Mouse (Mus musculus): Measurements from ENCODE around the gene Rps6ka1. TPM values are rescaled to one million over a fixed set of nuclear protein-coding genes. Genes with fewer than 3 reads are reported as not detected.
"Not testable (repeated sequence)": the region's sequence is repeated elsewhere in the genome, so short reads cannot be mapped to it uniquely, and the experiment has no call there.

Gene Rps6ka1
- 18.7 and 19.7 TPM in 2 replicates for polyA plus RNA-seq (2015; fragmentation: Nextera tagmentation; extraction: Ambion mirVana)

GRCm38 (mm10) chr4:133887672-133888453, at the start of gene Rps6ka1:
Rps6ka1 (minus strand) TSS chr4:133887797.
- peaks cover 6% of the 10 kb centered on the region for H3K4me1 ChIP-seq (ENCODE audit: control insufficient read depth, insufficient read depth, low read length)
- no peaks in the 10 kb centered on the region for H3K27me3 ChIP-seq (ENCODE audit: control insufficient read depth, insufficient read depth, low read length)
- peak within 1 kb of the TSS; percentile 71 for H3K27ac ChIP-seq (ENCODE audit: low read length)
- peak within 1 kb of the TSS; percentile 96 for H3K4me2 ChIP-seq (ENCODE audit: low read depth, low read length)
- no peaks in the 10 kb centered on the region for H3K9me3 ChIP-seq (replicated peaks; ENCODE audit: control insufficient read depth, low read length)
- H3K4me3 ChIP-seq (ENCODE audit: low read length), result peak within 1 kb of the TSS; percentile 89
- peak within 1 kb of the TSS; percentile 88 for H3K9ac ChIP-seq (ENCODE audit: low read length)
- peak; percentile 79 for ATAC-seq (replicated peaks; ENCODE audit: extremely low read depth, insufficient read depth, low FRiP score)
- H3K36me3 ChIP-seq (ENCODE audit: control insufficient read depth, insufficient read depth), result no peaks in the 10 kb centered on the region
- WGBS, result under 1% methylated on average over 61 of the region's 61 CpGs

GRCm38 (mm10) chr4:133931785-133932184, 44.2 kb upstream of the Rps6ka1 start:
- no peaks in the 10 kb centered on the region for H3K27me3 ChIP-seq (ENCODE audit: control insufficient read depth, insufficient read depth, low read length)
- H3K4me1 ChIP-seq (ENCODE audit: control insufficient read depth, insufficient read depth, low read length), result peaks cover 2% of the 10 kb centered on the region
- no peaks in the 10 kb centered on the region for H3K36me3 ChIP-seq (ENCODE audit: control insufficient read depth, insufficient read depth)
- 70% methylated on average over 3 of the region's 3 CpGs for WGBS
- no peak overlapping the region for H3K9ac ChIP-seq (ENCODE audit: low read length)
- no peak overlapping the region for H3K4me3 ChIP-seq (ENCODE audit: low read length)
- H3K4me2 ChIP-seq (ENCODE audit: low read depth, low read length), result no peak overlapping the region
- no peak for ATAC-seq (replicated peaks; ENCODE audit: extremely low read depth, insufficient read depth, low FRiP score)
- H3K9me3 ChIP-seq (replicated peaks; ENCODE audit: control insufficient read depth, low read length), result no peaks in the 10 kb centered on the region
- no peak overlapping the region for H3K27ac ChIP-seq (ENCODE audit: low read length)

GRCm38 (mm10) chr4:133931349-133931748, 43.8 kb upstream of the Rps6ka1 start:
- 19% methylated on average over 10 of the region's 10 CpGs for whole genome bisulfite sequencing
- ATAC-seq (replicated peaks; ENCODE audit: extremely low read depth, insufficient read depth, low FRiP score), result no peak; the same call in 1 of the 2 replicates
- H3K9me3 ChIP-seq (replicated peaks; ENCODE audit: control insufficient read depth, low read length), result no peaks in the 10 kb centered on the region
- H3K9ac ChIP-seq (ENCODE audit: low read length), result no peak overlapping the region
- H3K4me2 ChIP-seq (ENCODE audit: low read depth, low read length), result no peak overlapping the region
- no peak overlapping the region for H3K4me3 ChIP-seq (ENCODE audit: low read length)
- H3K27ac ChIP-seq (ENCODE audit: low read length), result no peak overlapping the region
- no peaks in the 10 kb centered on the region for H3K27me3 ChIP-seq (ENCODE audit: control insufficient read depth, insufficient read depth, low read length)
- H3K36me3 ChIP-seq (ENCODE audit: control insufficient read depth, insufficient read depth), result no peaks in the 10 kb centered on the region
- H3K4me1 ChIP-seq (ENCODE audit: control insufficient read depth, insufficient read depth, low read length), result peaks cover 2% of the 10 kb centered on the region

- H3K9me3 ChIP-seq (replicated peaks; ENCODE audit: control insufficient read depth, low read length), result no peaks in the 10 kb centered on the region
- peak overlapping the region; percentile 11; the same call in 1 of the 2 replicates for H3K4me3 ChIP-seq (ENCODE audit: low read length)
- peak overlapping the region; percentile 40; the same call in 1 of the 2 replicates for H3K9ac ChIP-seq (ENCODE audit: low read length)
- H3K27ac ChIP-seq (ENCODE audit: low read length), result peak overlapping the region; percentile 77
- 0 out of 2 replicates have a peak, but pooled peaks have one; percentile 15 for ATAC-seq (replicated peaks; ENCODE audit: extremely low read depth, insufficient read depth, low FRiP score)
- H3K4me1 ChIP-seq (ENCODE audit: control insufficient read depth, insufficient read depth, low read length), result peaks cover 2% of the 10 kb centered on the region
- H3K4me2 ChIP-seq (ENCODE audit: low read depth, low read length), result peak overlapping the region; percentile 42
- H3K36me3 ChIP-seq (ENCODE audit: control insufficient read depth, insufficient read depth), result no peaks in the 10 kb centered on the region
- 27% methylated on average over 7 of the region's 7 CpGs for WGBS
- no peaks in the 10 kb centered on the region for H3K27me3 ChIP-seq (ENCODE audit: control insufficient read depth, insufficient read depth, low read length)
Measured at GRCm38 (mm10) chr4:133929278-133929670, 41.7 kb upstream of the Rps6ka1 start.

- Histone ChIP-seq H3K36me3 (ENCODE audit: control insufficient read depth, insufficient read depth) (no peaks in the 10 kb centered on the region), H3K4me3 (ENCODE audit: low read length) (peak overlapping the region; percentile 11; the same call in 1 of the 2 replicates), H3K4me1 (ENCODE audit: control insufficient read depth, insufficient read depth, low read length) (peaks cover 2% of the 10 kb centered on the region), H3K9ac (ENCODE audit: low read length) (peak overlapping the region; percentile 40; the same call in 1 of the 2 replicates), H3K4me2 (ENCODE audit: low read depth, low read length) (peak overlapping the region; percentile 42), H3K27me3 (ENCODE audit: control insufficient read depth, insufficient read depth, low read length) (no peaks in the 10 kb centered on the region), H3K9me3 (replicated peaks; ENCODE audit: control insufficient read depth, low read length) (no peaks in the 10 kb centered on the region), H3K27ac (ENCODE audit: low read length) (peak overlapping the region; percentile 77)
- 0 out of 2 replicates have a peak, but pooled peaks have one; percentile 52 for ATAC-seq (replicated peaks; ENCODE audit: extremely low read depth, insufficient read depth, low FRiP score)
- WGBS, result 40% methylated on average over 15 of the region's 15 CpGs
Measured at GRCm38 (mm10) chr4:133928576-133929277, 41.1 kb upstream of the Rps6ka1 start.

- no peaks in the 10 kb centered on the region for H3K9me3 ChIP-seq (replicated peaks; ENCODE audit: control insufficient read depth, low read length)
- ATAC-seq (replicated peaks; ENCODE audit: extremely low read depth, insufficient read depth, low FRiP score), result peak; percentile 58; the same call in 1 of the 2 replicates
- no peaks in the 10 kb centered on the region for H3K36me3 ChIP-seq (ENCODE audit: control insufficient read depth, insufficient read depth)
- H3K4me1 ChIP-seq (ENCODE audit: control insufficient read depth, insufficient read depth, low read length), result peaks cover 2% of the 10 kb centered on the region; the same call in 1 of the 2 replicates
- H3K4me2 ChIP-seq (ENCODE audit: low read depth, low read length), result no peak overlapping the region
- 49% methylated on average over 4 of the region's 4 CpGs for WGBS
- H3K27me3 ChIP-seq (ENCODE audit: control insufficient read depth, insufficient read depth, low read length), result no peaks in the 10 kb centered on the region
- no peak overlapping the region for H3K9ac ChIP-seq (ENCODE audit: low read length)
- H3K4me3 ChIP-seq (ENCODE audit: low read length), result no peak overlapping the region
- peak overlapping the region; percentile 25 for H3K27ac ChIP-seq (ENCODE audit: low read length)
Measured at GRCm38 (mm10) chr4:133925204-133925603, 37.6 kb upstream of the Rps6ka1 start.

GRCm38 (mm10) chr4:133923743-133924142, 36.1 kb upstream of the Rps6ka1 start:
- Histone ChIP-seq H3K9me3 (replicated peaks; ENCODE audit: control insufficient read depth, low read length) (no peaks in the 10 kb centered on the region), H3K4me1 (ENCODE audit: control insufficient read depth, insufficient read depth, low read length) (no peaks in the 10 kb centered on the region), H3K27ac (ENCODE audit: low read length) (no peak overlapping the region), H3K36me3 (ENCODE audit: control insufficient read depth, insufficient read depth) (no peaks in the 10 kb centered on the region), H3K4me3 (ENCODE audit: low read length) (no peak overlapping the region), H3K27me3 (ENCODE audit: control insufficient read depth, insufficient read depth, low read length) (no peaks in the 10 kb centered on the region), H3K4me2 (ENCODE audit: low read depth, low read length) (no peak overlapping the region), H3K9ac (ENCODE audit: low read length) (no peak overlapping the region)
- ATAC-seq (replicated peaks; ENCODE audit: extremely low read depth, insufficient read depth, low FRiP score), result no peak
- WGBS, result 81% methylated on average over 5 of the region's 5 CpGs

DNA sequence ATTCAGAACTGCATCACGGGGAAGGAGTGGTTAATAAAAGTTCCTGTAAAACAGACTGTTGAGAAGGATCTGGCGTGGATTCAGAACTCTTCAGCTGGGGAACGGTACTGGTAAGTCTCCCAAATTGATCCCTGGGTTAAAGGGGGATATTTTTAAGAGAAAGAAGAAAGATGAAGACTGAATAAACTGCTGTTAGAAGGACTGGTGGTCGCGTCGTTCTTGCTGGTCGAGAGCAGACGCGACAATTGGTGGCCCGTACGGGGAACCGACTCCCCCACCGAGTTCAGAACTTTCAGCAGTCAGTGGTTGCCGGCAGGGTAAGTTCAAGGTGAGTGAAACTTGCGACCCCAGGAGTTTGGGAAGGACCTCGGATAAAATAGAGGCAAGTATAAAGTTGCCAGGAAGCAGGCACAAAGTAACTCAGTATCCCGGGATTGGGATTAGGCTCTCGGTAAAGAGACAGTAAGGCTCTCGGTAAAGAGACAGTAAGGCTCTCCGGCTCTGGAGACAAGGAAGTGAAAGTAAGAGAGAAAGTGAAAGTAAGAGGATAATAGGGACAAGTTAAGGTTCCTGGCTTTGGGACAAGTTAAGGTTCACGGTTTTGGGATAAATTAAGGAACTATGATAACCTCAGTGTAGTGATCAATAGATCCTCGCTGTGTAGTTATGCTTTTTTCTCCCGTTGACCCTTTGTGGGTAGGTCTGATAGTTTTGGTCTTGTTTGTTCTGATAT, 30.7 kb upstream of the Rps6ka1 start:
- H3K4me2 ChIP-seq (ENCODE audit: low read depth, low read length); H3K4me3 ChIP-seq (ENCODE audit: low read length); H3K27me3 ChIP-seq (ENCODE audit: control insufficient read depth, insufficient read depth, low read length); H3K36me3 ChIP-seq (ENCODE audit: control insufficient read depth, insufficient read depth); H3K4me1 ChIP-seq (ENCODE audit: control insufficient read depth, insufficient read depth, low read length); ATAC-seq (replicated peaks; ENCODE audit: extremely low read depth, insufficient read depth, low FRiP score); H3K9ac ChIP-seq (ENCODE audit: low read length); H3K9me3 ChIP-seq (replicated peaks; ENCODE audit: control insufficient read depth, low read length); H3K27ac ChIP-seq (ENCODE audit: low read length): not testable (repeated sequence)
- WGBS, result 83% methylated on average over 14 of the region's 23 CpGs
